Mouse (Mus musculus): ENCODE measurements around the gene Tctn3. TPM values are rescaled to one million over a fixed set of nuclear protein-coding genes. Genes with fewer than 3 reads are reported as not detected.

Tctn3 gene
- 11.8 and 12.7 TPM in 2 replicates for polyA plus RNA-seq (2014; fragmentation: Nextera tagmentation; extraction: Ambion mirVana)

GRCm38 (mm10) chr19:40611830-40612506, at the start of gene Tctn3, which contains the start of gene Entpd1:
Tctn3 (minus strand) TSS chr19:40612233.
Entpd1 (plus strand) TSS chr19:40612366.
- Histone ChIP-seq H3K36me3 (ENCODE audit: control insufficient read depth, insufficient read depth, low read length) (peaks cover 21% of the 10 kb centered on the region), H3K4me1 (replicated peaks; ENCODE audit: control insufficient read depth, insufficient read depth, low read length) (peaks cover 5% of the 10 kb centered on the region; the same call in 1 of the 2 replicates), H3K4me2 (ENCODE audit: low read length) (peak within 1 kb of the TSS; percentile 82), H3K27me3 (replicated peaks; ENCODE audit: control insufficient read depth, insufficient read depth, low read length) (no peaks in the 10 kb centered on the region), H3K4me3 (ENCODE audit: low read depth, low read length) (peak within 1 kb of the TSS; percentile 72), H3K9me3 (ENCODE audit: control insufficient read depth, low read length) (no peaks in the 10 kb centered on the region), H3K27ac (ENCODE audit: low read depth) (no peak within 1 kb of the TSS), H3K9ac (ENCODE audit: low read length) (peak within 1 kb of the TSS; percentile 53)
- peak; percentile 98 for DNase-seq (ENCODE audit: low spot score)
- peak; percentile 100 for ATAC-seq (replicated peaks; ENCODE audit: low FRiP score, low TSS enrichment, low read depth)
- under 1% methylated on average over 45 of the region's 45 CpGs for WGBS

- 77% methylated on average over 2 of the region's 2 CpGs for WGBS
- Histone ChIP-seq H3K27ac (ENCODE audit: low read depth) (no peak overlapping the region), H3K9ac (ENCODE audit: low read length) (no peak overlapping the region), H3K4me1 (replicated peaks; ENCODE audit: control insufficient read depth, insufficient read depth, low read length) (peaks cover 8% of the 10 kb centered on the region; the same call in 1 of the 2 replicates), H3K27me3 (replicated peaks; ENCODE audit: control insufficient read depth, insufficient read depth, low read length) (no peaks in the 10 kb centered on the region), H3K36me3 (ENCODE audit: control insufficient read depth, insufficient read depth, low read length) (no peaks in the 10 kb centered on the region), H3K4me2 (ENCODE audit: low read length) (peak overlapping the region; percentile 58), H3K9me3 (ENCODE audit: control insufficient read depth, low read length) (no peaks in the 10 kb centered on the region), H3K4me3 (ENCODE audit: low read depth, low read length) (0 out of 2 replicates have a peak overlapping the region, but pooled peaks have one; percentile 30)
- DNase-seq (ENCODE audit: low spot score): no peak
- no peak for ATAC-seq (replicated peaks; ENCODE audit: low FRiP score, low TSS enrichment, low read depth)
Measured at GRCm38 (mm10) chr19:40661108-40661507, 49.1 kb upstream of the Tctn3 start.

- H3K4me3 ChIP-seq (ENCODE audit: low read depth, low read length): peak overlapping the region; percentile 30
- peaks cover 8% of the 10 kb centered on the region; the same call in 1 of the 2 replicates for H3K4me1 ChIP-seq (replicated peaks; ENCODE audit: control insufficient read depth, insufficient read depth, low read length)
- ATAC-seq (replicated peaks; ENCODE audit: low FRiP score, low TSS enrichment, low read depth): no peak
- peak overlapping the region; percentile 64 for H3K27ac ChIP-seq (ENCODE audit: low read depth)
- H3K36me3 ChIP-seq (ENCODE audit: control insufficient read depth, insufficient read depth, low read length): no peaks in the 10 kb centered on the region
- peak overlapping the region; percentile 58 for H3K4me2 ChIP-seq (ENCODE audit: low read length)
- DNase-seq (ENCODE audit: low spot score): no peak
- WGBS: 24% methylated on average over 9 of the region's 9 CpGs
- H3K27me3 ChIP-seq (replicated peaks; ENCODE audit: control insufficient read depth, insufficient read depth, low read length): no peaks in the 10 kb centered on the region
- H3K9me3 ChIP-seq (ENCODE audit: control insufficient read depth, low read length): no peaks in the 10 kb centered on the region
- H3K9ac ChIP-seq (ENCODE audit: low read length): peak overlapping the region; percentile 27
Measured at GRCm38 (mm10) chr19:40660510-40660909, 48.5 kb upstream of the Tctn3 start.

- Histone ChIP-seq H3K4me1 (replicated peaks; ENCODE audit: control insufficient read depth, insufficient read depth, low read length) (peaks cover 8% of the 10 kb centered on the region; the same call in 1 of the 2 replicates), H3K36me3 (ENCODE audit: control insufficient read depth, insufficient read depth, low read length) (no peaks in the 10 kb centered on the region), H3K4me3 (ENCODE audit: low read depth, low read length) (peak overlapping the region; percentile 30), H3K9me3 (ENCODE audit: control insufficient read depth, low read length) (no peaks in the 10 kb centered on the region), H3K27me3 (replicated peaks; ENCODE audit: control insufficient read depth, insufficient read depth, low read length) (no peaks in the 10 kb centered on the region), H3K4me2 (ENCODE audit: low read length) (peak overlapping the region; percentile 58), H3K27ac (ENCODE audit: low read depth) (peak overlapping the region; percentile 64), H3K9ac (ENCODE audit: low read length) (peak overlapping the region; percentile 27)
- ATAC-seq (replicated peaks; ENCODE audit: low FRiP score, low TSS enrichment, low read depth): no peak
- peak; percentile 64 for DNase-seq (ENCODE audit: low spot score)
- WGBS: 3% methylated on average over 16 of the region's 16 CpGs
Measured at GRCm38 (mm10) chr19:40659651-40660478, 47.8 kb upstream of the Tctn3 start.

GRCm38 (mm10) chr19:40658935-40659334, 46.9 kb upstream of the Tctn3 start:
- Histone ChIP-seq H3K36me3 (ENCODE audit: control insufficient read depth, insufficient read depth, low read length) (no peaks in the 10 kb centered on the region), H3K9me3 (ENCODE audit: control insufficient read depth, low read length) (no peaks in the 10 kb centered on the region), H3K9ac (ENCODE audit: low read length) (no peak overlapping the region), H3K4me3 (ENCODE audit: low read depth, low read length) (no peak overlapping the region), H3K4me2 (ENCODE audit: low read length) (peak overlapping the region; percentile 58), H3K4me1 (replicated peaks; ENCODE audit: control insufficient read depth, insufficient read depth, low read length) (peaks cover 8% of the 10 kb centered on the region; the same call in 1 of the 2 replicates), H3K27me3 (replicated peaks; ENCODE audit: control insufficient read depth, insufficient read depth, low read length) (no peaks in the 10 kb centered on the region), H3K27ac (ENCODE audit: low read depth) (no peak overlapping the region)
- DNase-seq (ENCODE audit: low spot score) (no peak), ATAC-seq (replicated peaks; ENCODE audit: low FRiP score, low TSS enrichment, low read depth) (no peak)
- 54% methylated on average over 5 of the region's 5 CpGs for WGBS

GRCm38 (mm10) chr19:40658281-40658680, 46.2 kb upstream of the Tctn3 start:
- Histone ChIP-seq H3K4me2 (ENCODE audit: low read length) (no peak overlapping the region), H3K9me3 (ENCODE audit: control insufficient read depth, low read length) (no peaks in the 10 kb centered on the region), H3K27me3 (replicated peaks; ENCODE audit: control insufficient read depth, insufficient read depth, low read length) (no peaks in the 10 kb centered on the region), H3K36me3 (ENCODE audit: control insufficient read depth, insufficient read depth, low read length) (no peaks in the 10 kb centered on the region), H3K27ac (ENCODE audit: low read depth) (no peak overlapping the region), H3K4me1 (replicated peaks; ENCODE audit: control insufficient read depth, insufficient read depth, low read length) (peaks cover 8% of the 10 kb centered on the region; the same call in 1 of the 2 replicates), H3K9ac (ENCODE audit: low read length) (no peak overlapping the region), H3K4me3 (ENCODE audit: low read depth, low read length) (no peak overlapping the region)
- no peak for DNase-seq (ENCODE audit: low spot score)
- 56% methylated on average over 6 of the region's 6 CpGs for WGBS
- no peak for ATAC-seq (replicated peaks; ENCODE audit: low FRiP score, low TSS enrichment, low read depth)

- 88% methylated on average over 5 of the region's 5 CpGs for WGBS
- H3K27me3 ChIP-seq (replicated peaks; ENCODE audit: control insufficient read depth, insufficient read depth, low read length): no peaks in the 10 kb centered on the region
- no peaks in the 10 kb centered on the region for H3K9me3 ChIP-seq (ENCODE audit: control insufficient read depth, low read length)
- H3K4me3 ChIP-seq (ENCODE audit: low read depth, low read length): no peak overlapping the region
- ATAC-seq (replicated peaks; ENCODE audit: low FRiP score, low TSS enrichment, low read depth) (no peak), DNase-seq (ENCODE audit: low spot score) (no peak)
- H3K9ac ChIP-seq (ENCODE audit: low read length): no peak overlapping the region
- peaks cover 8% of the 10 kb centered on the region; the same call in 1 of the 2 replicates for H3K4me1 ChIP-seq (replicated peaks; ENCODE audit: control insufficient read depth, insufficient read depth, low read length)
- H3K4me2 ChIP-seq (ENCODE audit: low read length): no peak overlapping the region
- H3K36me3 ChIP-seq (ENCODE audit: control insufficient read depth, insufficient read depth, low read length): no peaks in the 10 kb centered on the region
- no peak overlapping the region for H3K27ac ChIP-seq (ENCODE audit: low read depth)
Measured at GRCm38 (mm10) chr19:40656207-40656606, 44.2 kb upstream of the Tctn3 start.

GRCm38 (mm10) chr19:40650090-40650489, 38.1 kb upstream of the Tctn3 start:
- Histone ChIP-seq H3K4me3 (ENCODE audit: low read depth, low read length) (no peak overlapping the region), H3K27me3 (replicated peaks; ENCODE audit: control insufficient read depth, insufficient read depth, low read length) (no peaks in the 10 kb centered on the region), H3K4me2 (ENCODE audit: low read length) (no peak overlapping the region), H3K4me1 (replicated peaks; ENCODE audit: control insufficient read depth, insufficient read depth, low read length) (peaks cover 7% of the 10 kb centered on the region), H3K36me3 (ENCODE audit: control insufficient read depth, insufficient read depth, low read length) (no peaks in the 10 kb centered on the region), H3K27ac (ENCODE audit: low read depth) (no peak overlapping the region), H3K9me3 (ENCODE audit: control insufficient read depth, low read length) (no peaks in the 10 kb centered on the region), H3K9ac (ENCODE audit: low read length) (no peak overlapping the region)
- ATAC-seq (replicated peaks; ENCODE audit: low FRiP score, low TSS enrichment, low read depth) (no peak), DNase-seq (ENCODE audit: low spot score) (no peak)
- 39% methylated on average over 5 of the region's 5 CpGs for WGBS

Data from intestine, embryonic 14.5 days (tissue).